Mouse (Mus musculus): ENCODE data around the gene Pigz.

- TF ChIP-seq CTCF (IDR thresholded peaks at IDR 0.05; ENCODE audit: low read depth, low read length): no peak
- TF ChIP-seq GATA2 (IDR thresholded peaks at IDR 0.05; ENCODE audit: borderline replicate concordance, low read depth, low read length): no peak
- TF ChIP-seq GATA1 (IDR thresholded peaks at IDR 0.05; ENCODE audit: borderline replicate concordance, low read length): no peak
These were observed 24.7 kb upstream of the Pigz start for GRCm38 (mm10) chr16:31908959-31909358.

Measured in G1E (cell line).